Mouse (Mus musculus): ENCODE measurements around the gene Mrpl37. TPM values are rescaled to one million over a fixed set of nuclear protein-coding genes. Genes with fewer than 3 reads are reported as not detected.
A peak's percentile ranks its signal among the peaks of the same experiment; 100 is the strongest.

The Mrpl37 gene
- polyA plus RNA-seq, 1 experiment, result 48.4 TPM

GRCm38 (mm10) chr4:107072343-107072742 lies 5.7 kb upstream of the Mrpl37 start:
- TF ChIP-seq POLR2A (IDR thresholded peaks at IDR 0.05; ENCODE audit: low read depth, low read length) (no peak), CTCF (IDR thresholded peaks at IDR 0.05; ENCODE audit: borderline replicate concordance, insufficient read depth, low read length) (no peak)
- H3K4me1 ChIP-seq (ENCODE audit: control insufficient read depth, insufficient read depth, low read length), result peaks cover 8% of the 10 kb centered on the region
- H3K4me3 ChIP-seq (ENCODE audit: insufficient read depth, low read length), result no peak overlapping the region

DNA sequence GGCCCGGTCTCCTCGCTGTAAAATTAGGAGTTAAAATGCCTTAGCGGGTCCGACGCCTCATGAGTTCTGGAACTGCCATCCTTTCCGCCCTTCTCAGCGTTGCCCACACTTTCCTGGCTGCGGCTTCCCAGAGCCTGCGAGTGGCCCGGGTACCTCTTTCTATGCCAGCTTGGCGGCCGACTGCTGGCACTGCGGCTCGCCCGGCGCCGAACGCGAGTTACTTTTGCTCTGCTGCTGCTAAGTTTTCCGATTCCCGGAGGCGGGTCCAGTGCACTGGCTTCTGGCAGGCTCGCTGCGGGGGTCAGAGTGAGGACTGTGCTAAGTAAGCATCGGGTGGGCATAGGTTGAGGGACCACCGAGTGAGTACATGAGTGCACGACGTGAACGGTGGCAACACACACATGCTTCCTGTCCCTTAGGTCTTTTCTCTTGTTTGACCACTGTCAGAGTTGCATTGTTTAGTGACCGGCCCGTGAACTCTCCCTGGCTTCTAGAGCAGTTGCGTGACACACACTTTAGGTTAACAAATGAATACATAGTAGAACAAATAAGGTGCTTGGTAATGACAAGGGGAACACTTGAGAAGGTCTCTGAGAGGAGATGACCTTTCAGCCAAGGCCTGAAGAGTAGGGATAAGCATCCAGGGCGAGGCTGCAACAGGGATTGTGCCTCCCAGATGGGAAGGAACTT lies 628 bp upstream of the Mrpl37 start:
- Histone ChIP-seq H3K27ac (ENCODE audit: insufficient read depth, low read length) (no peak overlapping the region), H3K4me3 (ENCODE audit: insufficient read depth, low read length) (peak overlapping the region; percentile 86), H3K4me1 (ENCODE audit: control insufficient read depth, insufficient read depth, low read length) (0 out of 2 replicates have a peak, but pooled peaks cover 2% of the 10 kb centered on the region)
- TF ChIP-seq POLR2A (IDR thresholded peaks at IDR 0.05; ENCODE audit: low read depth, low read length) (no peak), CTCF (IDR thresholded peaks at IDR 0.05; ENCODE audit: borderline replicate concordance, insufficient read depth, low read length) (no peak)

More at GRCm38 (mm10) chr4:107072343-107072742, 5.7 kb upstream of the Mrpl37 start:
- H3K27ac ChIP-seq (ENCODE audit: insufficient read depth, low read length), result no peak overlapping the region

DNA sequence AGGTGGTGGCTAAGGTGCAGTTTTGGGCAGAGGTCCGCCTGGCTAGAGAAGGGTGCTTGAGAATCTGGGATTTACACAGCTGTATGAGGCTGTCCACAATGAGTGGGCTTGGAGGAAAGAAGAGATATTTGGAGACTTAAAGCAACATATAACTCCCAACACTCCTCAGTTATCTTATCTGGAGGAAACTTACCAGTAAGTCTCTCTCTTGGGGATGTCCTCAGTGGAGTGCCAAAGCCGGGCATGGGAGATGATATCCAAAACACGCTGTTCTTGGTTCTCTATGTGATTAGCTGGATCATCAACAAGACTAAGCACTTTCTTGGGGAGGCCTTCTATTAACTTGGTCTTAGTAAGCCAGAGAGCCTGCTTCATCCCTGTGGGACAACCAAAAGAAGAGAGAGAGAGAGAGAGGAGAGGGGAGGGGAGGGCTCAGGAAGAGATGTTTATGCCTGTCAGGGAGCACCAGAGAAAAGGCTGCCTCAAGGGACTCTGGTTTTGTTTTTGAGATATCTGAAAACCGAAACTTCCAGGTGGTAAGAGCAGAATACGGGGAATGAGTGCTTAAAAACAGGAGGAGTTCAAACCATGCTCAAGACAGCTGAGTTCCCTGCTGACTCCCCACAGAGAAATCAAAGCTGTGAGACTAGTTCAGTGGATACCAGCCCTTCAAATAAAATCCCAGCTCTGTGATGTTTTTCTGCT lies 2.1 kb downstream of the Mrpl37 start:
- Histone ChIP-seq H3K27ac (ENCODE audit: insufficient read depth, low read length) (no peak overlapping the region), H3K4me3 (ENCODE audit: insufficient read depth, low read length) (no peak overlapping the region), H3K4me1 (ENCODE audit: control insufficient read depth, insufficient read depth, low read length) (0 out of 2 replicates have a peak, but pooled peaks cover 2% of the 10 kb centered on the region)
- no peak for TF ChIP-seq CTCF (IDR thresholded peaks at IDR 0.05; ENCODE audit: borderline replicate concordance, insufficient read depth, low read length)
- no peak for TF ChIP-seq POLR2A (IDR thresholded peaks at IDR 0.05; ENCODE audit: low read depth, low read length)

DNA sequence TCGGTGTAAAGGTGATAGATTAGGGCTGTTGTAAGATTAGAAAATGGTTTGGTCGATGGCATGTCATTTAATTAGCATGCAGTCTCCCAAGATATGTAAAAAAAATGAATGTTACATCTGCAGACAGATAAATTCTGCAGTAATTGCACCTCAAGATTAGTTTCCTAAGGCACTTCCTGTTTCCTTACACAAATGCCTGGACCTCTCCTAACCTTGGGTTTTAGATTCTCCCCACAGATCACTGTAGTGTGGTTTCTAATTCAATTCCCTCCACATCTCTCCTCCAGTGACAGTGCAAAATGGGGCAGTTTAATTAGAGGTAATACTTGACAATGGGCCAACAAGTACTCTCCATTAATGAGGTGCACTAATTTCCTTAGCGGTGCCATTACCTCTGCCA lies 3.5 kb downstream of the Mrpl37 start:
- Histone ChIP-seq H3K4me1 (ENCODE audit: control insufficient read depth, insufficient read depth, low read length) (0 out of 2 replicates have a peak, but pooled peaks cover 2% of the 10 kb centered on the region), H3K27ac (ENCODE audit: insufficient read depth, low read length) (no peak overlapping the region), H3K4me3 (ENCODE audit: insufficient read depth, low read length) (no peak overlapping the region)
- no peak for TF ChIP-seq POLR2A (IDR thresholded peaks at IDR 0.05; ENCODE audit: low read depth, low read length)

- TF ChIP-seq CTCF (IDR thresholded peaks at IDR 0.05; ENCODE audit: borderline replicate concordance, insufficient read depth, low read length) (no peak), POLR2A (IDR thresholded peaks at IDR 0.05; ENCODE audit: low read depth, low read length) (no peak)
- Histone ChIP-seq H3K27ac (ENCODE audit: insufficient read depth, low read length) (no peak overlapping the region), H3K4me3 (ENCODE audit: insufficient read depth, low read length) (no peak overlapping the region)
Observed at GRCm38 (mm10) chr4:107061560-107061959, 5.1 kb downstream of the Mrpl37 start.

DNA sequence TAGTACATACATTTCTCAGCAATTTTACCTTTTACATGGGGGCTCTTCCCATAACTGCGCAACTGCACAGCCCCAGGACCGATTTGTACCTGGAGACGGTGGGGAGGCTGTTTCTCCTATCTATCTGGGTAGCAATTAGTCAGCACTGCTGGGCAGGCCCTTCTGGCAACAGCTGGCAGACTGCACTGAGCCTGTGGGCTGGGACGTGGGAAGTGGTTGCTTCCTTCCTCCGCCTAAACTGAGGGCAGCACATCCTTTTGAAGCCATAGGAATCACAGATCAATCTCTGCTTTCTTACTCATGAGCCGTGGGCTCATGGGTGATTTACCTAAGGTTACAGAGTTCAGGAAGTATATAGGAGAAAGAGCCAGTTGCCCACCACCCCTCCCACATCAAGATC lies 7.9 kb downstream of the Mrpl37 start:
- no peak overlapping the region for H3K27ac ChIP-seq (ENCODE audit: insufficient read depth, low read length)
- TF ChIP-seq CTCF (IDR thresholded peaks at IDR 0.05; ENCODE audit: borderline replicate concordance, insufficient read depth, low read length), result no peak
- no peak for TF ChIP-seq POLR2A (IDR thresholded peaks at IDR 0.05; ENCODE audit: low read depth, low read length)
- no peak overlapping the region for H3K4me3 ChIP-seq (ENCODE audit: insufficient read depth, low read length)
- no peaks in the 10 kb centered on the region for H3K4me1 ChIP-seq (ENCODE audit: control insufficient read depth, insufficient read depth, low read length)

More at GRCm38 (mm10) chr4:107061560-107061959, 5.1 kb downstream of the Mrpl37 start:
- 0 out of 2 replicates have a peak, but pooled peaks cover 2% of the 10 kb centered on the region for H3K4me1 ChIP-seq (ENCODE audit: control insufficient read depth, insufficient read depth, low read length)

DNA sequence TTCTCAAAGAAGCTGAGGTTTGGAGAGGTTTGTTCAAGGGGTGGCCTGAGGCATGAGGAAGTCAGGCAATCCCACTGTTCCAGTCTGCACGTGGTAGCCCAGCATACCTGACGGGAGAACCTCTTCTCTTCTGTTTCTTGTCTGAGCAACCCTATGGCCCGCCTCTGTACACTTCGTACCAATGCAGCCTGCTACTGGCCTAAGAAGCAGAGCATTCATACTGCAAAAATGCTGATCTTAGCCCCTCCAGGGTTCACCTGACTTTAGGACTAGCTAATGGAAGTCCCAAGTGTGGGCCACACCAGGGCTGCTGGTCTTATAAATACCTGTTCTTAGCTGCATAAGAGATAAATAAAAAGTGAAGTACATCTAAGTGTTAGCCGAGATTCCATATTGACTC lies 8.3 kb downstream of the Mrpl37 start:
- no peak for TF ChIP-seq CTCF (IDR thresholded peaks at IDR 0.05; ENCODE audit: borderline replicate concordance, insufficient read depth, low read length)
- no peak for TF ChIP-seq POLR2A (IDR thresholded peaks at IDR 0.05; ENCODE audit: low read depth, low read length)
- H3K4me1 ChIP-seq (ENCODE audit: control insufficient read depth, insufficient read depth, low read length), result no peaks in the 10 kb centered on the region
- no peak overlapping the region for H3K4me3 ChIP-seq (ENCODE audit: insufficient read depth, low read length)
- H3K27ac ChIP-seq (ENCODE audit: insufficient read depth, low read length), result no peak overlapping the region

DNA sequence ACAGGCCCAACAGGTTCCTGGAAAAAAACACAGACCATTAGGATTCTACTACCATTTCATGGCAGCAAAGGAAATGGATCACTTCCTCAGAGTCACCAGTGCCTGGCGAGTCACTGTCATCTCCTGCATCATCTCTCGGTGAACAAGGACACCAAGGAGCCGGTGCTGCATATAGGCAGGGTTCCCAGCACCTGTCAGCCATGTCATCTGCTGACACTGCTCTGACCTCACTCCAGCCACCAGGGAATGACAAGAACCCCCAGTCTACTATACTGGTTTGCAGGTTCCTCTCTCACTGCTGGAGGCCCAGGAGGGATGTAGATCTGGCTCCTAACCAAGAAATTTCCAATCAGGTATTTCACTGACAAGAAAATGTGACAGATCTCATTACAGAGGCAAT lies 10.6 kb downstream of the Mrpl37 start:
- Histone ChIP-seq H3K4me1 (ENCODE audit: control insufficient read depth, insufficient read depth, low read length) (no peaks in the 10 kb centered on the region), H3K4me3 (ENCODE audit: insufficient read depth, low read length) (no peak overlapping the region), H3K27ac (ENCODE audit: insufficient read depth, low read length) (no peak overlapping the region)
- TF ChIP-seq CTCF (IDR thresholded peaks at IDR 0.05; ENCODE audit: borderline replicate concordance, insufficient read depth, low read length), result no peak
- TF ChIP-seq POLR2A (IDR thresholded peaks at IDR 0.05; ENCODE audit: low read depth, low read length), result no peak

GRCm38 (mm10) chr4:107052962-107053553 lies 13.6 kb downstream of the Mrpl37 start:
- no peak overlapping the region for H3K4me3 ChIP-seq (ENCODE audit: insufficient read depth, low read length)
- no peak for TF ChIP-seq CTCF (IDR thresholded peaks at IDR 0.05; ENCODE audit: borderline replicate concordance, insufficient read depth, low read length)
- TF ChIP-seq POLR2A (IDR thresholded peaks at IDR 0.05; ENCODE audit: low read depth, low read length), result no peak
- no peak overlapping the region for H3K27ac ChIP-seq (ENCODE audit: insufficient read depth, low read length)
- no peaks in the 10 kb centered on the region for H3K4me1 ChIP-seq (ENCODE audit: control insufficient read depth, insufficient read depth, low read length)

- H3K4me1 ChIP-seq (ENCODE audit: control insufficient read depth, insufficient read depth, low read length), result no peaks in the 10 kb centered on the region
- TF ChIP-seq CTCF (IDR thresholded peaks at IDR 0.05; ENCODE audit: borderline replicate concordance, insufficient read depth, low read length) (no peak), POLR2A (IDR thresholded peaks at IDR 0.05; ENCODE audit: low read depth, low read length) (no peak)
- H3K27ac ChIP-seq (ENCODE audit: insufficient read depth, low read length), result no peak overlapping the region
- H3K4me3 ChIP-seq (ENCODE audit: insufficient read depth, low read length), result no peak overlapping the region
Observed at GRCm38 (mm10) chr4:107051889-107052288, 14.8 kb downstream of the Mrpl37 start.
